ENCODE assay signal across 17 mouse cellular contexts in the genomic region with DNA sequence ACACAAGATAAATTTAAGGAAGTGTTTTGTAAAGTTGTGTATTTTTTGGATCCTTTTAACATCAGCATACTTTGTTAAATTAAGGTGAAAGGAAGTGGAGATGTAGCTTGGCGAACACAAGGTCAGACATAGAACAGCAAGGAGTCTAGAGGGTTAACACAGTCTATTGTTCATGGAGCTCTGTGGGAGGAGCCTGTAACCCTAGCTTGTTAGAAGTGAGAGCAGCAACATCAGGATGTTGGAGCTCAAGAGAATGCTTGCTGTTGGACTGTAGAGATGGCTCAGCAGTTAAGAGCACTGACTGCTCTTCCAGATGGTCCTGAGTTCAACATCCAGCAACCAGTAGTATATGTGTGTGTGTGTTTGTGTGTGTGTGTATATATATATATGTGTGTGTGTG. TPM values are rescaled to one million over a fixed set of nuclear protein-coding genes. Genes with fewer than 3 reads are reported as not detected.
DNase-seq lines count a peak whose midpoint lies in the region; ATAC-seq and TF ChIP-seq lines count a peak whose summit lies in the region.
"Had no signal": no experiment of that assay in that cellular context is flagged by ENCODE, and none has a peak within 500 bp of the region (broad histone marks: within the 10 kb centered on the region; RNA-seq: fewer than 3 reads in every experiment).

No protein-coding gene starts in this region.

- TF ChIP-seq EP300 in stomach, postnatal 0 days (optimal IDR thresholded peaks at IDR 0.05): no peak

- no peaks in the 10 kb centered on the region for H3K4me1 ChIP-seq in heart, embryonic 10.5 days
- H3K4me1 ChIP-seq in stomach, embryonic 15.5 days: no peaks in the 10 kb centered on the region
- no peaks in the 10 kb centered on the region for H3K4me1 ChIP-seq in stomach, postnatal 0 days (replicated peaks; ENCODE audit: control insufficient read depth, insufficient read depth)
- H3K4me1 ChIP-seq in limb, embryonic 12.5 days (replicated peaks): no peaks in the 10 kb centered on the region
- H3K4me1 ChIP-seq: midbrain, embryonic 12.5 days; neural tube, embryonic 12.5 days had no signal

- H3K27me3 ChIP-seq in heart, embryonic 10.5 days (ENCODE audit: insufficient read depth, poor library complexity, severe bottlenecking): no peaks in the 10 kb centered on the region
- no peaks in the 10 kb centered on the region for H3K27me3 ChIP-seq in stomach, embryonic 15.5 days (replicated peaks)
- no peaks in the 10 kb centered on the region for H3K27me3 ChIP-seq in stomach, postnatal 0 days (ENCODE audit: control insufficient read depth, insufficient read depth, low read length)
- peaks cover 3% of the 10 kb centered on the region for H3K27me3 ChIP-seq in limb, embryonic 12.5 days
- H3K27me3 ChIP-seq: midbrain, embryonic 12.5 days had no signal

- no peak for DNase-seq in heart, embryonic 10.5 days (ENCODE audit: low spot score)
- DNase-seq in heart, postnatal 10 days: no peak
- DNase-seq in stomach, postnatal 0 days (ENCODE audit: low spot score): no peak
- DNase-seq in left cerebral cortex, adult 18-20 months (ENCODE audit: low spot score in 2 of 2): no peak
- no peak for DNase-seq in spleen, adult 18-20 months
- DNase-seq: adrenal gland, postnatal 10 days; B cell, adult 2 months; cerebellum, adult 11-12 months; kidney, adult 8-10 months; right cerebral cortex, postnatal 14 days had no signal

- H3K4me3 ChIP-seq in heart, embryonic 10.5 days: 0 out of 2 replicates have a peak overlapping the region, but pooled peaks have one; percentile 15
- no peak overlapping the region for H3K4me3 ChIP-seq in stomach, embryonic 15.5 days (replicated peaks)
- no peak overlapping the region for H3K4me3 ChIP-seq in stomach, postnatal 0 days (ENCODE audit: low read depth, low read length)
- H3K4me3 ChIP-seq in limb, embryonic 12.5 days (replicated peaks): no peak overlapping the region
- H3K4me3 ChIP-seq: midbrain, embryonic 12.5 days; neural tube, embryonic 12.5 days had no signal

- TF ChIP-seq CTCF in stomach, postnatal 0 days (IDR thresholded peaks at IDR 0.05; ENCODE audit: low read depth): no peak

- H3K36me3 ChIP-seq in heart, embryonic 10.5 days: no peaks in the 10 kb centered on the region
- H3K36me3 ChIP-seq in stomach, embryonic 15.5 days: no peaks in the 10 kb centered on the region
- H3K36me3 ChIP-seq in stomach, postnatal 0 days (ENCODE audit: control insufficient read depth, insufficient read depth, low read length): no peaks in the 10 kb centered on the region
- H3K36me3 ChIP-seq in limb, embryonic 12.5 days: no peaks in the 10 kb centered on the region
- H3K36me3 ChIP-seq: midbrain, embryonic 12.5 days; neural tube, embryonic 12.5 days had no signal

- ATAC-seq in stomach, embryonic 15.5 days (ENCODE audit: insufficient read depth, low FRiP score, low read depth): no peak
- ATAC-seq in stomach, postnatal 0 days (ENCODE audit: low FRiP score, low TSS enrichment): no peak
- 0 out of 2 replicates have a peak, but pooled peaks have one; percentile 64 for ATAC-seq in limb, embryonic 12.5 days (ENCODE audit: insufficient number of reproducible peaks, insufficient read depth, low FRiP score, low TSS enrichment, low read depth)
- no peak for ATAC-seq in CD4-positive, CD25-positive, alpha-beta regulatory T cell, adult 4 months

- no peak overlapping the region for H3K9ac ChIP-seq in stomach, embryonic 15.5 days
- H3K9ac ChIP-seq in stomach, postnatal 0 days (ENCODE audit: low read length): no peak overlapping the region
- no peak overlapping the region for H3K9ac ChIP-seq in limb, embryonic 12.5 days (replicated peaks)
- H3K9ac ChIP-seq: liver, embryonic 14.5 days; midbrain, embryonic 12.5 days; neural tube, embryonic 12.5 days had no signal

- peak overlapping the region; percentile 6; the same call in 1 of the 2 replicates for H3K4me2 ChIP-seq in stomach, embryonic 15.5 days
- H3K4me2 ChIP-seq in stomach, postnatal 0 days (replicated peaks; ENCODE audit: low read depth): no peak overlapping the region
- H3K4me2 ChIP-seq in limb, embryonic 12.5 days: no peak overlapping the region
- H3K4me2 ChIP-seq: midbrain, embryonic 12.5 days; neural tube, embryonic 12.5 days had no signal

- no peak overlapping the region for H3K27ac ChIP-seq in heart, embryonic 10.5 days
- no peak overlapping the region for H3K27ac ChIP-seq in stomach, embryonic 15.5 days
- no peak overlapping the region for H3K27ac ChIP-seq in stomach, postnatal 0 days (replicated peaks)
- no peak overlapping the region for H3K27ac ChIP-seq in limb, embryonic 12.5 days
- H3K27ac ChIP-seq: liver, embryonic 14.5 days; midbrain, embryonic 12.5 days; neural tube, embryonic 12.5 days had no signal

- no peaks in the 10 kb centered on the region for H3K9me3 ChIP-seq in heart, embryonic 10.5 days
- no peaks in the 10 kb centered on the region for H3K9me3 ChIP-seq in stomach, embryonic 15.5 days
- no peaks in the 10 kb centered on the region for H3K9me3 ChIP-seq in stomach, postnatal 0 days (ENCODE audit: control insufficient read depth, low read length)
- no peaks in the 10 kb centered on the region for H3K9me3 ChIP-seq in limb, embryonic 12.5 days
- H3K9me3 ChIP-seq: midbrain, embryonic 12.5 days; neural tube, embryonic 12.5 days had no signal

- 43% methylated on average over 1 of the region's 1 CpGs for WGBS in heart, embryonic 10.5 days
- WGBS in stomach, embryonic 15.5 days: 41% methylated on average over 1 of the region's 1 CpGs
- WGBS in stomach, postnatal 0 days: 44% methylated on average over 1 of the region's 1 CpGs
- 43% methylated on average over 1 of the region's 1 CpGs for WGBS in limb, embryonic 12.5 days

- intact Hi-C loops in heart, postnatal 10 days (cut with DNase I): no loop called here

RNA-seq across cellular contexts. Expression of gene Retn, which starts 6.6 kb away (rescaled TPM):
- 0.15 TPM in 1 of 2 replicates, not detected in the other for polyA plus RNA-seq in heart, embryonic 10.5 days (2016; fragmentation: Nextera tagmentation; extraction: Ambion mirVana)
- total RNA-seq in heart, postnatal 10 days (2021): under 1 TPM; 0.31 to 0.40 TPM
- 0.15 TPM in 1 of 2 replicates, not detected in the other for polyA plus RNA-seq in stomach, embryonic 15.5 days (2015; fragmentation: Nextera tagmentation; extraction: Ambion mirVana)
- not detected in 2 replicates for polyA plus RNA-seq in stomach, postnatal 0 days (2015; fragmentation: Nextera tagmentation; extraction: Ambion mirVana)
- polyA plus RNA-seq in limb, embryonic 12.5 days (2016; fragmentation: Nextera tagmentation; extraction: Ambion mirVana): not detected in 2 replicates
- not detected for polyA plus RNA-seq in CD4-positive, CD25-positive, alpha-beta regulatory T cell, adult 4 months (2017; shearing (Covaris generic))
- under 1 TPM; 0.68 to 0.86 TPM for total RNA-seq in left cerebral cortex, adult 18-20 months (2021)
- polyA plus RNA-seq: liver, embryonic 14.5 days; midbrain, embryonic 12.5 days; neural tube, embryonic 12.5 days had no signal

RNA-seq across cellular contexts. Expression of gene Mcemp1, which starts 16.6 kb away (rescaled TPM):
- polyA plus RNA-seq in heart, embryonic 10.5 days (2016; fragmentation: Nextera tagmentation; extraction: Ambion mirVana): 0.11 TPM in 1 of 2 replicates, not detected in the other
- under 1 TPM; 0.17 to 0.40 TPM for total RNA-seq in heart, postnatal 10 days (2021)
- polyA plus RNA-seq in stomach, embryonic 15.5 days (2015; fragmentation: Nextera tagmentation; extraction: Ambion mirVana): 2.9 and 3.2 TPM in 2 replicates
- 0.11 and 0.15 TPM in 2 replicates for polyA plus RNA-seq in stomach, postnatal 0 days (2015; fragmentation: Nextera tagmentation; extraction: Ambion mirVana)
- not detected in 2 replicates for polyA plus RNA-seq in limb, embryonic 12.5 days (2016; fragmentation: Nextera tagmentation; extraction: Ambion mirVana)
- not detected for polyA plus RNA-seq in CD4-positive, CD25-positive, alpha-beta regulatory T cell, adult 4 months (2017; shearing (Covaris generic))
- under 1 TPM; 0.23 to 0.30 TPM for total RNA-seq in left cerebral cortex, adult 18-20 months (2021)
- polyA plus RNA-seq: midbrain, embryonic 12.5 days had no signal

RNA-seq across cellular contexts. Expression of gene Stxbp2, which starts 18.2 kb away (rescaled TPM):
- polyA plus RNA-seq in heart, embryonic 10.5 days (2016; fragmentation: Nextera tagmentation; extraction: Ambion mirVana): 79.1 and 81.4 TPM in 2 replicates
- 10 to 100 TPM; 13.9 to 14.0 TPM for total RNA-seq in heart, postnatal 10 days (2021)
- polyA plus RNA-seq in stomach, embryonic 15.5 days (2015; fragmentation: Nextera tagmentation; extraction: Ambion mirVana): 105 and 118 TPM in 2 replicates
- 111 and 121 TPM in 2 replicates for polyA plus RNA-seq in stomach, postnatal 0 days (2015; fragmentation: Nextera tagmentation; extraction: Ambion mirVana)
- polyA plus RNA-seq in limb, embryonic 12.5 days (2016; fragmentation: Nextera tagmentation; extraction: Ambion mirVana): 27.8 and 32.4 TPM in 2 replicates
- 100 to 1,000 TPM; 190 to 257 TPM for polyA plus RNA-seq in CD4-positive, CD25-positive, alpha-beta regulatory T cell, adult 4 months (2017; shearing (Covaris generic))
- 10 to 100 TPM; 50.9 to 56.7 TPM for total RNA-seq in left cerebral cortex, adult 18-20 months (2021)

RNA-seq across cellular contexts. Expression of gene Fcor, which starts 23.2 kb away (rescaled TPM):
- 10.4 and 15.1 TPM in 2 replicates for polyA plus RNA-seq in heart, embryonic 10.5 days (2016; fragmentation: Nextera tagmentation; extraction: Ambion mirVana)
- total RNA-seq in heart, postnatal 10 days (2021): 1 to 10 TPM; 1.3 to 1.6 TPM
- 10.3 and 11.3 TPM in 2 replicates for polyA plus RNA-seq in stomach, embryonic 15.5 days (2015; fragmentation: Nextera tagmentation; extraction: Ambion mirVana)
- 3.4 and 5.3 TPM in 2 replicates for polyA plus RNA-seq in stomach, postnatal 0 days (2015; fragmentation: Nextera tagmentation; extraction: Ambion mirVana)
- 13.9 and 14.0 TPM in 2 replicates for polyA plus RNA-seq in limb, embryonic 12.5 days (2016; fragmentation: Nextera tagmentation; extraction: Ambion mirVana)
- not detected for polyA plus RNA-seq in CD4-positive, CD25-positive, alpha-beta regulatory T cell, adult 4 months (2017; shearing (Covaris generic))
- total RNA-seq in left cerebral cortex, adult 18-20 months (2021): 10 to 100 TPM in 1 of 2 experiments, 1 to 10 TPM in 1; 9.2 to 14.6 TPM

RNA-seq across cellular contexts. Expression of gene Pcp2, which starts 23.6 kb away (rescaled TPM):
- polyA plus RNA-seq in heart, embryonic 10.5 days (2016; fragmentation: Nextera tagmentation; extraction: Ambion mirVana): 0.31 TPM in 1 of 2 replicates, not detected in the other
- total RNA-seq in heart, postnatal 10 days (2021): not detected
- 0.17 TPM in 1 of 2 replicates, not detected in the other for polyA plus RNA-seq in stomach, embryonic 15.5 days (2015; fragmentation: Nextera tagmentation; extraction: Ambion mirVana)
- 0.25 TPM in 1 of 2 replicates, not detected in the other for polyA plus RNA-seq in stomach, postnatal 0 days (2015; fragmentation: Nextera tagmentation; extraction: Ambion mirVana)
- 0.31 and 0.61 TPM in 2 replicates for polyA plus RNA-seq in limb, embryonic 12.5 days (2016; fragmentation: Nextera tagmentation; extraction: Ambion mirVana)
- not detected for polyA plus RNA-seq in CD4-positive, CD25-positive, alpha-beta regulatory T cell, adult 4 months (2017; shearing (Covaris generic))
- not detected for total RNA-seq in left cerebral cortex, adult 18-20 months (2021)
- total RNA-seq: adrenal gland, postnatal 10 days; heart, postnatal 25 days had no signal
- polyA plus RNA-seq: midbrain, embryonic 12.5 days had no signal
